Mouse (Mus musculus) testis, adult 2 months (tissue): Measurements from ENCODE around the gene Slc1a7.

Source experiments
- CTCF ChIP-seq: fragments of 200-500 bp; IDR thresholded peaks from 2 replicates; pipeline ENCODE4 v1.5.1; 2012; ENCODE audit warnings: low read depth, mild to moderate bottlenecking, inconsistent platforms, low read length, moderate library complexity; ENCODE audit not compliant: control insufficient read depth, insufficient read depth, insufficient replicate concordance
- POLR2A ChIP-seq: fragments of 200-500 bp; IDR thresholded peaks from 2 replicates; pipeline ENCODE4 v1.6.1; 2012; ENCODE audit warnings: low read depth, mild to moderate bottlenecking, inconsistent platforms, low read length, moderate library complexity; ENCODE audit not compliant: control insufficient read depth

DNA sequence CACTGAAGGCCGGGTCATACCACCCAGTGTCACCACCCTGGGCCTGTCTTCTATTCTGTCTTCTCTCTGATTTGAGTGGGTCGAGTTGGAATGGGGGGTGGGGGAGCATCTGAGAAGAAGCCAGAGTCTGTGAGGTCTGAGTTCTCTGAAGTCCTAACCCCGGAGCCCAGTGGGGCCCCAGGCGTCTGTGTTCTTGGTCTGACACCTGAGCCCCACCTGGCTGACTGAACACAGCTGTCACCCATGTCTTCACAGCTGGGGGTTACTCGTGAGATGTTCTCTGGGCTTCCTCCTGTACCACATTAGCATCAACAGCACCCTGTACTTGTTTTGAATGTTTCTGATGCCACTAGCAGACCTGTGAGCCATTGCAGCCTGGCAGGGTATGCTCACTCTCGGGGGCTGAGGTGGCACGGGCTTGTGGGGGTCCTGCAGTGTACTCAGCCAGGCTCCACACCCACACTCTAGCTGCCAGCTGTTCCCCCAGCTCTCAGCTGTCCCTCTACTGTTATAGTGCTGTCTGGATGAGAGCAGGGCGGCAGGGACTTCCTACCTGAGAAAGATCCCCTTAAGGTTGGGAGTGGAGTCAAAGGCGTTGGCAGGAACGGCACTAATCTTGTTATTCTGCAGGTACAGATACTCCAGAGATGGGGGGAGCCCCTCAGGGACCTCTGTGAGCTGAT, 50.2 kb downstream of the Slc1a7 start:
- TF ChIP-seq POLR2A (no peak), CTCF (no peak)
